In the genomic region with DNA sequence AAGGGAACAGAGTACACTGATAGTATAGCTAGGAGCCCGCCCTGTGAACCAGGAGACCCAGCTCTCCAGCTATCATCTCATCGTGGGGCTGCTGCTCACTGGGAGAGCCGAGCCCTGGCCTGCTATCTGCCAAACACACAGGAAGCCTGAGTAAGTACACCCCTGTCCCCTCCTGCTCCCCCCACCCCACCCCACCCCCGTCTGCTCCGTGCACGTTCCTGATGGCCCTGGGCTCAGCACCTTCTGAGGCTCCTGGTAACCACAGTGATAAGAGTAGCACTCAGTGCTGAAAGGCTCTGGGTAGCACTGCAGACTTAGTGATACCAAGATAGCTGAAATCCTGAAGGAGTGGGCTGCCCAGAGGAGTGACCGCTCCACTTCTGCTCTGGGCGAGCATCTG, we compare ENCODE assay signal across 13 mouse cellular contexts. TPM values are rescaled to one million over a fixed set of nuclear protein-coding genes. Genes with fewer than 3 reads are reported as not detected.
DNase-seq lines count a peak whose midpoint lies in the region; ATAC-seq and TF ChIP-seq lines count a peak whose summit lies in the region.
"Had no signal": no experiment of that assay in that cellular context is flagged by ENCODE, and none has a peak within 500 bp of the region (broad histone marks: within the 10 kb centered on the region; RNA-seq: fewer than 3 reads in every experiment).

No protein-coding gene starts in this region.

- no peaks in the 10 kb centered on the region for H3K9me3 ChIP-seq in forebrain, embryonic 10.5 days
- H3K9me3 ChIP-seq in forebrain, embryonic 12.5 days: no peaks in the 10 kb centered on the region
- H3K9me3 ChIP-seq in lung, embryonic 14.5 days (ENCODE audit: low read depth, low read length): no peaks in the 10 kb centered on the region
- H3K9me3 ChIP-seq in intestine, embryonic 16.5 days (ENCODE audit: control insufficient read depth, low read length): no peaks in the 10 kb centered on the region
- H3K9me3 ChIP-seq: embryonic facial prominence, embryonic 15.5 days had no signal

- no peak for ATAC-seq in forebrain, embryonic 12.5 days (ENCODE audit: low FRiP score)
- ATAC-seq in lung, embryonic 14.5 days (ENCODE audit: insufficient read depth): peak; percentile 12; the same call in 1 of the 2 replicates
- ATAC-seq in intestine, embryonic 16.5 days: peak; percentile 32
- ATAC-seq: midbrain, embryonic 16.5 days had no signal

- no peak overlapping the region for H3K4me2 ChIP-seq in forebrain, embryonic 12.5 days
- H3K4me2 ChIP-seq in lung, embryonic 14.5 days: peak overlapping the region; percentile 45
- H3K4me2 ChIP-seq in intestine, embryonic 16.5 days (ENCODE audit: low read depth, low read length): peak overlapping the region; percentile 1; the same call in 1 of the 2 replicates
- H3K4me2 ChIP-seq: embryonic facial prominence, embryonic 15.5 days had no signal

- peaks cover 29% of the 10 kb centered on the region for H3K4me1 ChIP-seq in forebrain, embryonic 10.5 days
- peaks cover 17% of the 10 kb centered on the region; the same call in 1 of the 2 replicates for H3K4me1 ChIP-seq in forebrain, embryonic 12.5 days
- peaks cover 5% of the 10 kb centered on the region for H3K4me1 ChIP-seq in lung, embryonic 14.5 days (ENCODE audit: insufficient read depth)
- H3K4me1 ChIP-seq in intestine, embryonic 16.5 days (ENCODE audit: control insufficient read depth, insufficient read depth, low read length): peaks cover 25% of the 10 kb centered on the region

- DNase-seq in forebrain, embryonic 10.5 days (ENCODE audit: extremely low spot score, low spot score): no peak
- DNase-seq in lung, embryonic 14.5 days: no peak
- no peak for DNase-seq in lung, postnatal 10 days
- DNase-seq in spleen, postnatal 36 days (ENCODE audit: low spot score in 2 of 2): peak; percentile 54 to 67
- DNase-seq in adrenal gland, adult 2 months: no peak
- no peak for DNase-seq in cerebellum, postnatal 14 days
- DNase-seq: gastrocnemius, postnatal 36 days; kidney, adult 2 months; left cerebral cortex, postnatal 4 days had no signal

- TF ChIP-seq CTCF in lung, embryonic 14.5 days (IDR thresholded peaks at IDR 0.05; ENCODE audit: low read depth): no peak

- H3K27me3 ChIP-seq in forebrain, embryonic 10.5 days (ENCODE audit: poor library complexity, severe bottlenecking): peaks cover 16% of the 10 kb centered on the region; the same call in 1 of the 2 replicates
- peaks cover 4% of the 10 kb centered on the region; the same call in 1 of the 2 replicates for H3K27me3 ChIP-seq in forebrain, embryonic 12.5 days
- no peaks in the 10 kb centered on the region for H3K27me3 ChIP-seq in lung, embryonic 14.5 days (ENCODE audit: insufficient read depth, low read length)
- no peaks in the 10 kb centered on the region for H3K27me3 ChIP-seq in intestine, embryonic 16.5 days (replicated peaks; ENCODE audit: control insufficient read depth, insufficient read depth, low read length)
- H3K27me3 ChIP-seq: embryonic facial prominence, embryonic 15.5 days had no signal

- H3K27ac ChIP-seq in forebrain, embryonic 10.5 days: peak overlapping the region; percentile 5; the same call in 1 of the 2 replicates
- H3K27ac ChIP-seq in forebrain, embryonic 12.5 days: no peak overlapping the region; the same call in 1 of the 2 replicates
- H3K27ac ChIP-seq in lung, embryonic 14.5 days (ENCODE audit: low read depth): peak overlapping the region; percentile 86
- peak overlapping the region; percentile 45 for H3K27ac ChIP-seq in intestine, embryonic 16.5 days (ENCODE audit: low read length)

- 79% methylated on average over 8 of the region's 8 CpGs for WGBS in forebrain, embryonic 10.5 days
- 85% methylated on average over 8 of the region's 8 CpGs for WGBS in forebrain, embryonic 12.5 days
- 56% methylated on average over 8 of the region's 8 CpGs for WGBS in lung, embryonic 14.5 days
- 50% methylated on average over 8 of the region's 8 CpGs for WGBS in intestine, embryonic 16.5 days

- H3K4me3 ChIP-seq in forebrain, embryonic 10.5 days: no peak overlapping the region
- H3K4me3 ChIP-seq in forebrain, embryonic 12.5 days (replicated peaks): no peak overlapping the region
- H3K4me3 ChIP-seq in lung, embryonic 14.5 days (ENCODE audit: low read depth, low read length): peak overlapping the region; percentile 13; the same call in 1 of the 2 replicates
- no peak overlapping the region for H3K4me3 ChIP-seq in intestine, embryonic 16.5 days (ENCODE audit: low read length)
- H3K4me3 ChIP-seq: embryonic facial prominence, embryonic 15.5 days had no signal

- H3K9ac ChIP-seq in forebrain, embryonic 12.5 days: no peak overlapping the region
- 0 out of 2 replicates have a peak overlapping the region, but pooled peaks have one; percentile 27 for H3K9ac ChIP-seq in lung, embryonic 14.5 days
- H3K9ac ChIP-seq in intestine, embryonic 16.5 days (ENCODE audit: low read depth, low read length): no peak overlapping the region
- H3K9ac ChIP-seq: embryonic facial prominence, embryonic 15.5 days had no signal

- H3K36me3 ChIP-seq in forebrain, embryonic 10.5 days (replicated peaks): peaks cover 2% of the 10 kb centered on the region; the same call in 1 of the 2 replicates
- H3K36me3 ChIP-seq in forebrain, embryonic 12.5 days (replicated peaks): no peaks in the 10 kb centered on the region
- H3K36me3 ChIP-seq in lung, embryonic 14.5 days (ENCODE audit: insufficient read depth): no peaks in the 10 kb centered on the region
- no peaks in the 10 kb centered on the region for H3K36me3 ChIP-seq in intestine, embryonic 16.5 days (ENCODE audit: control insufficient read depth, insufficient read depth, low read length)
- H3K36me3 ChIP-seq: embryonic facial prominence, embryonic 15.5 days had no signal

RNA-seq across cellular contexts. Expression of a gene that starts 4.0 kb away (rescaled TPM):
- polyA plus RNA-seq in forebrain, embryonic 10.5 days (2016; fragmentation: Nextera tagmentation; extraction: Ambion mirVana): 20.3 and 21.8 TPM in 2 replicates
- 16.1 and 17.3 TPM in 2 replicates for polyA plus RNA-seq in forebrain, embryonic 12.5 days (2016; fragmentation: Nextera tagmentation; extraction: Ambion mirVana)
- polyA plus RNA-seq in lung, embryonic 14.5 days (2014; fragmentation: Nextera tagmentation; extraction: Ambion mirVana): 17.8 and 18.9 TPM in 2 replicates
- 18.7 and 19.7 TPM in 2 replicates for polyA plus RNA-seq in intestine, embryonic 16.5 days (2015; fragmentation: Nextera tagmentation; extraction: Ambion mirVana)
- total RNA-seq in adrenal gland, adult 2 months (2021): 10 to 100 TPM in 1 of 2 experiments, 1 to 10 TPM in 1; 9.3 to 15.7 TPM
- 14.7 and 16.7 TPM in 2 replicates for polyA plus RNA-seq in adrenal gland, adult 2 months (2012; rRNA removed)

RNA-seq across cellular contexts. Expression of a gene that starts 29.9 kb away (rescaled TPM):
- polyA plus RNA-seq in forebrain, embryonic 10.5 days (2016; fragmentation: Nextera tagmentation; extraction: Ambion mirVana): 60.5 and 62.8 TPM in 2 replicates
- polyA plus RNA-seq in forebrain, embryonic 12.5 days (2016; fragmentation: Nextera tagmentation; extraction: Ambion mirVana): 50.3 and 56.2 TPM in 2 replicates
- polyA plus RNA-seq in lung, embryonic 14.5 days (2014; fragmentation: Nextera tagmentation; extraction: Ambion mirVana): 47.8 and 54.4 TPM in 2 replicates
- 24.4 and 26.4 TPM in 2 replicates for polyA plus RNA-seq in intestine, embryonic 16.5 days (2015; fragmentation: Nextera tagmentation; extraction: Ambion mirVana)
- total RNA-seq in adrenal gland, adult 2 months (2021): 10 to 100 TPM; 15.5 to 21.0 TPM
- polyA plus RNA-seq in adrenal gland, adult 2 months (2012; rRNA removed): 6.2 and 9.5 TPM in 2 replicates

RNA-seq across cellular contexts. Expression of a gene that starts 42.3 kb away (rescaled TPM):
- 47.6 and 48.8 TPM in 2 replicates for polyA plus RNA-seq in forebrain, embryonic 10.5 days (2016; fragmentation: Nextera tagmentation; extraction: Ambion mirVana)
- polyA plus RNA-seq in forebrain, embryonic 12.5 days (2016; fragmentation: Nextera tagmentation; extraction: Ambion mirVana): 38.7 and 39.8 TPM in 2 replicates
- polyA plus RNA-seq in lung, embryonic 14.5 days (2014; fragmentation: Nextera tagmentation; extraction: Ambion mirVana): 47.5 and 51.6 TPM in 2 replicates
- 27.8 and 32.7 TPM in 2 replicates for polyA plus RNA-seq in intestine, embryonic 16.5 days (2015; fragmentation: Nextera tagmentation; extraction: Ambion mirVana)
- 10 to 100 TPM; 21.3 to 24.1 TPM for total RNA-seq in adrenal gland, adult 2 months (2021)
- polyA plus RNA-seq in adrenal gland, adult 2 months (2012; rRNA removed): 18.7 and 22.7 TPM in 2 replicates

RNA-seq across cellular contexts. Expression of a gene that starts 42.4 kb away (rescaled TPM):
- 8.8 and 9.0 TPM in 2 replicates for polyA plus RNA-seq in forebrain, embryonic 10.5 days (2016; fragmentation: Nextera tagmentation; extraction: Ambion mirVana)
- 6.5 and 7.7 TPM in 2 replicates for polyA plus RNA-seq in forebrain, embryonic 12.5 days (2016; fragmentation: Nextera tagmentation; extraction: Ambion mirVana)
- 9.0 and 9.2 TPM in 2 replicates for polyA plus RNA-seq in lung, embryonic 14.5 days (2014; fragmentation: Nextera tagmentation; extraction: Ambion mirVana)
- polyA plus RNA-seq in intestine, embryonic 16.5 days (2015; fragmentation: Nextera tagmentation; extraction: Ambion mirVana): 3.9 TPM in 2 replicates
- total RNA-seq in adrenal gland, adult 2 months (2021): 10 to 100 TPM; 10.6 to 12.7 TPM
- polyA plus RNA-seq in adrenal gland, adult 2 months (2012; rRNA removed): 2.2 and 3.4 TPM in 2 replicates

Comparison
In these comparisons a context has a peak if more than half of its experiments do, and no peak if none do; other contexts are left out.
1. DNase-seq: peak in spleen, postnatal 36 days (2 of 2); none in forebrain, embryonic 10.5 days (single experiment), lung, embryonic 14.5 days (single experiment), lung, postnatal 10 days (single experiment), adrenal gland, adult 2 months (single experiment) and cerebellum, postnatal 14 days (0 of 2).